Mouse (Mus musculus): ENCODE data around the gene Tnrc6c. TPM values are rescaled to one million over a fixed set of nuclear protein-coding genes. Genes with fewer than 3 reads are reported as not detected.
A peak's percentile ranks its signal among the peaks of the same experiment; 100 is the strongest.

The Tnrc6c gene
- polyA plus RNA-seq, 1 experiment from 2014 or later = 8.7 TPM

GRCm38 (mm10) chr11:117627060-117627562, 27.0 kb upstream of the Tnrc6c start:
- ATAC-seq (ENCODE audit: insufficient number of reproducible peaks, insufficient read depth, low FRiP score, low read depth) = no peak
- Histone ChIP-seq H3K4me2 (ENCODE audit: low read length) (no peak overlapping the region), H3K4me3 (ENCODE audit: control insufficient read depth in 1 of 2, insufficient read depth in 1 of 2, low read depth in 1 of 2, low read length in 2 of 2) (no peak overlapping the region), H3K36me3 (ENCODE audit: control insufficient read depth, insufficient read depth, low read length) (no peaks in the 10 kb centered on the region), H3K9ac (ENCODE audit: low read length) (no peak overlapping the region), H3K27me3 (ENCODE audit: control insufficient read depth, insufficient read depth, low read length) (peaks cover 21% of the 10 kb centered on the region), H3K27ac (replicated peaks in 1 of 2; ENCODE audit: control insufficient read depth in 1 of 2, insufficient read depth in 1 of 2, low read depth in 2 of 2, low read length in 2 of 2) (no peak overlapping the region), H3K9me3 (ENCODE audit: control insufficient read depth, low read length) (no peaks in the 10 kb centered on the region), H3K4me1 (ENCODE audit: control insufficient read depth in 2 of 2, insufficient read depth in 2 of 2, low read length in 2 of 2) (peaks cover 8 to 9% of the 10 kb centered on the region in 2 experiments; a peak in 3 of 4 replicates)
- 44% methylated on average over 5 of the region's 5 CpGs for WGBS

GRCm38 (mm10) chr11:117627746-117628311, 26.3 kb upstream of the Tnrc6c start:
- H3K27ac ChIP-seq (replicated peaks in 1 of 2; ENCODE audit: control insufficient read depth in 1 of 2, insufficient read depth in 1 of 2, low read depth in 2 of 2, low read length in 2 of 2) = no peak overlapping the region
- H3K9me3 ChIP-seq (ENCODE audit: control insufficient read depth, low read length) = no peaks in the 10 kb centered on the region
- no peak overlapping the region for H3K4me3 ChIP-seq (ENCODE audit: control insufficient read depth in 1 of 2, insufficient read depth in 1 of 2, low read depth in 1 of 2, low read length in 2 of 2)
- WGBS = 28% methylated on average over 9 of the region's 9 CpGs
- peaks cover 8 to 9% of the 10 kb centered on the region in 2 experiments; a peak in 3 of 4 replicates for H3K4me1 ChIP-seq (ENCODE audit: control insufficient read depth in 2 of 2, insufficient read depth in 2 of 2, low read length in 2 of 2)
- H3K36me3 ChIP-seq (ENCODE audit: control insufficient read depth, insufficient read depth, low read length) = no peaks in the 10 kb centered on the region
- H3K9ac ChIP-seq (ENCODE audit: low read length) = peak overlapping the region; percentile 34; the same call in 1 of the 2 replicates
- peak overlapping the region; percentile 25 for H3K4me2 ChIP-seq (ENCODE audit: low read length)
- no peak for ATAC-seq (ENCODE audit: insufficient number of reproducible peaks, insufficient read depth, low FRiP score, low read depth)
- H3K27me3 ChIP-seq (ENCODE audit: control insufficient read depth, insufficient read depth, low read length) = peaks cover 21% of the 10 kb centered on the region

GRCm38 (mm10) chr11:117628312-117628779, 25.7 kb upstream of the Tnrc6c start:
- Histone ChIP-seq H3K9ac (ENCODE audit: low read length) (peak overlapping the region; percentile 34; the same call in 1 of the 2 replicates), H3K27ac (replicated peaks in 1 of 2; ENCODE audit: control insufficient read depth in 1 of 2, insufficient read depth in 1 of 2, low read depth in 2 of 2, low read length in 2 of 2) (no peak overlapping the region), H3K27me3 (ENCODE audit: control insufficient read depth, insufficient read depth, low read length) (peaks cover 21% of the 10 kb centered on the region), H3K9me3 (ENCODE audit: control insufficient read depth, low read length) (no peaks in the 10 kb centered on the region), H3K4me3 (ENCODE audit: control insufficient read depth in 1 of 2, insufficient read depth in 1 of 2, low read depth in 1 of 2, low read length in 2 of 2) (no peak overlapping the region), H3K4me1 (ENCODE audit: control insufficient read depth in 2 of 2, insufficient read depth in 2 of 2, low read length in 2 of 2) (peaks cover 8 to 9% of the 10 kb centered on the region in 2 experiments; a peak in 3 of 4 replicates), H3K36me3 (ENCODE audit: control insufficient read depth, insufficient read depth, low read length) (no peaks in the 10 kb centered on the region), H3K4me2 (ENCODE audit: low read length) (peak overlapping the region; percentile 25)
- no peak for ATAC-seq (ENCODE audit: insufficient number of reproducible peaks, insufficient read depth, low FRiP score, low read depth)
- 12% methylated on average over 9 of the region's 9 CpGs for WGBS

GRCm38 (mm10) chr11:117629865-117630264, 24.2 kb upstream of the Tnrc6c start:
- no peak for ATAC-seq (ENCODE audit: insufficient number of reproducible peaks, insufficient read depth, low FRiP score, low read depth)

GRCm38 (mm10) chr11:117630868-117631565, 23.1 kb upstream of the Tnrc6c start:
- Histone ChIP-seq H3K9me3 (ENCODE audit: control insufficient read depth, low read length) (no peaks in the 10 kb centered on the region), H3K4me1 (ENCODE audit: control insufficient read depth in 2 of 2, insufficient read depth in 2 of 2, low read length in 2 of 2) (peaks cover 8 to 9% of the 10 kb centered on the region in 2 experiments; a peak in 3 of 4 replicates), H3K27me3 (ENCODE audit: control insufficient read depth, insufficient read depth, low read length) (peaks cover 21% of the 10 kb centered on the region), H3K9ac (ENCODE audit: low read length) (no peak overlapping the region), H3K4me3 (ENCODE audit: control insufficient read depth in 1 of 2, insufficient read depth in 1 of 2, low read depth in 1 of 2, low read length in 2 of 2) (no peak overlapping the region), H3K36me3 (ENCODE audit: control insufficient read depth, insufficient read depth, low read length) (no peaks in the 10 kb centered on the region), H3K27ac (replicated peaks in 1 of 2; ENCODE audit: control insufficient read depth in 1 of 2, insufficient read depth in 1 of 2, low read depth in 2 of 2, low read length in 2 of 2) (no peak overlapping the region), H3K4me2 (ENCODE audit: low read length) (no peak overlapping the region)
- 87% methylated on average over 10 of the region's 11 CpGs for WGBS
- no peak for ATAC-seq (ENCODE audit: insufficient number of reproducible peaks, insufficient read depth, low FRiP score, low read depth)

More at GRCm38 (mm10) chr11:117629865-117630264, 24.2 kb upstream of the Tnrc6c start:
- Histone ChIP-seq H3K36me3 (ENCODE audit: control insufficient read depth, insufficient read depth, low read length) (no peaks in the 10 kb centered on the region), H3K27ac (replicated peaks in 1 of 2; ENCODE audit: control insufficient read depth in 1 of 2, insufficient read depth in 1 of 2, low read depth in 2 of 2, low read length in 2 of 2) (no peak overlapping the region), H3K4me1 (ENCODE audit: control insufficient read depth in 2 of 2, insufficient read depth in 2 of 2, low read length in 2 of 2) (peaks cover 8 to 9% of the 10 kb centered on the region in 2 experiments; a peak in 3 of 4 replicates), H3K9ac (ENCODE audit: low read length) (no peak overlapping the region), H3K4me3 (ENCODE audit: control insufficient read depth in 1 of 2, insufficient read depth in 1 of 2, low read depth in 1 of 2, low read length in 2 of 2) (no peak overlapping the region), H3K27me3 (ENCODE audit: control insufficient read depth, insufficient read depth, low read length) (peaks cover 21% of the 10 kb centered on the region), H3K4me2 (ENCODE audit: low read length) (no peak overlapping the region), H3K9me3 (ENCODE audit: control insufficient read depth, low read length) (no peaks in the 10 kb centered on the region)
- WGBS = 86% methylated on average over 2 of the region's 2 CpGs

GRCm38 (mm10) chr11:117633310-117633709, 20.8 kb upstream of the Tnrc6c start:
- no peak for ATAC-seq (ENCODE audit: insufficient number of reproducible peaks, insufficient read depth, low FRiP score, low read depth)
- WGBS = 85% methylated on average over 3 of the region's 3 CpGs

GRCm38 (mm10) chr11:117638386-117638785, 15.7 kb upstream of the Tnrc6c start:
- Histone ChIP-seq H3K9ac (ENCODE audit: low read length) (no peak overlapping the region), H3K27me3 (ENCODE audit: control insufficient read depth, insufficient read depth, low read length) (no peaks in the 10 kb centered on the region), H3K4me3 (ENCODE audit: control insufficient read depth in 1 of 2, insufficient read depth in 1 of 2, low read depth in 1 of 2, low read length in 2 of 2) (no peak overlapping the region), H3K4me1 (ENCODE audit: control insufficient read depth in 2 of 2, insufficient read depth in 2 of 2, low read length in 2 of 2) (peaks cover 2 to 3% of the 10 kb centered on the region in 2 experiments; a peak in 1 of 4 replicates), H3K4me2 (ENCODE audit: low read length) (no peak overlapping the region), H3K9me3 (ENCODE audit: control insufficient read depth, low read length) (0 out of 2 replicates have a peak, but pooled peaks cover 4% of the 10 kb centered on the region), H3K36me3 (ENCODE audit: control insufficient read depth, insufficient read depth, low read length) (no peaks in the 10 kb centered on the region), H3K27ac (replicated peaks in 1 of 2; ENCODE audit: control insufficient read depth in 1 of 2, insufficient read depth in 1 of 2, low read depth in 2 of 2, low read length in 2 of 2) (no peak overlapping the region)
- 37% methylated on average over 7 of the region's 7 CpGs for WGBS
- no peak for ATAC-seq (ENCODE audit: insufficient number of reproducible peaks, insufficient read depth, low FRiP score, low read depth)

More at GRCm38 (mm10) chr11:117633310-117633709, 20.8 kb upstream of the Tnrc6c start:
- H3K9ac ChIP-seq (ENCODE audit: low read length) = no peak overlapping the region
- H3K27me3 ChIP-seq (ENCODE audit: control insufficient read depth, insufficient read depth, low read length) = 0 out of 2 replicates have a peak, but pooled peaks cover 3% of the 10 kb centered on the region
- H3K9me3 ChIP-seq (ENCODE audit: control insufficient read depth, low read length) = no peaks in the 10 kb centered on the region
- no peak overlapping the region for H3K27ac ChIP-seq (replicated peaks in 1 of 2; ENCODE audit: control insufficient read depth in 1 of 2, insufficient read depth in 1 of 2, low read depth in 2 of 2, low read length in 2 of 2)
- no peak overlapping the region for H3K4me3 ChIP-seq (ENCODE audit: control insufficient read depth in 1 of 2, insufficient read depth in 1 of 2, low read depth in 1 of 2, low read length in 2 of 2)
- peaks cover 5 to 6% of the 10 kb centered on the region in 2 experiments; a peak in 3 of 4 replicates for H3K4me1 ChIP-seq (ENCODE audit: control insufficient read depth in 2 of 2, insufficient read depth in 2 of 2, low read length in 2 of 2)
- H3K4me2 ChIP-seq (ENCODE audit: low read length) = no peak overlapping the region
- H3K36me3 ChIP-seq (ENCODE audit: control insufficient read depth, insufficient read depth, low read length) = no peaks in the 10 kb centered on the region
